Mouse (Mus musculus) heart, embryonic 14.5 days (tissue): ENCODE data around the gene En2. TPM values are rescaled to one million over a fixed set of nuclear protein-coding genes. Genes with fewer than 3 reads are reported as not detected.
A peak's percentile ranks its signal among the peaks of the same experiment; 100 is the strongest.

Experiments used
- ATAC-seq: fragments of 200-750 bp; cut with Nextera tagmentation; 2 replicates; pipeline ENCODE4 v1.8.0; 2017; ENCODE audit warnings: low read depth, moderate TSS enrichment; ENCODE audit not compliant: insufficient number of reproducible peaks, insufficient read depth, low FRiP score
- H3K27ac ChIP-seq, 2 experiments: fragments of 200-500 bp in 1 of 2; fragments of 300-500 bp in 1 of 2; sonication (generic) in 1 of 2; replicated peaks in 1 of 2; 2 replicates each; pipeline ENCODE4 v1.5.1; 2012 to 2014; ENCODE audit warnings: low read depth in 2 of 2, low read length in 2 of 2, control low read depth in 1 of 2, mild to moderate bottlenecking in 1 of 2, mixed read lengths in 1 of 2; ENCODE audit not compliant: control insufficient read depth in 1 of 2, insufficient read depth in 1 of 2
- H3K27me3 ChIP-seq: fragments of 300-500 bp; sonication (generic); 2 replicates; pipeline ENCODE4 v1.6.1; 2014; ENCODE audit warnings: mild to moderate bottlenecking, low read length, control low read depth; ENCODE audit not compliant: control insufficient read depth, insufficient read depth
- H3K36me3 ChIP-seq: fragments of 300-500 bp; sonication (generic); 2 replicates; pipeline ENCODE4 v1.6.1; 2014; ENCODE audit warnings: mild to moderate bottlenecking, control low read depth, low read length, mixed read lengths; ENCODE audit not compliant: control insufficient read depth, insufficient read depth
- H3K4me1 ChIP-seq, 2 experiments: fragments of 200-500 bp in 1 of 2; fragments of 300-500 bp in 1 of 2; sonication (generic) in 1 of 2; 2 replicates each; pipeline ENCODE4 v1.6.1; 2012 to 2014; ENCODE audit warnings: low read length in 2 of 2, control low read depth in 1 of 2, mixed read lengths in 1 of 2; ENCODE audit not compliant: control insufficient read depth in 2 of 2, insufficient read depth in 2 of 2
- H3K4me2 ChIP-seq: fragments of 300-500 bp; sonication (generic); 2 replicates; pipeline ENCODE4 v1.6.1; 2014; ENCODE audit warnings: mild to moderate bottlenecking, low read length
- H3K4me3 ChIP-seq, 2 experiments: fragments of 200-500 bp in 1 of 2; fragments of 300-500 bp in 1 of 2; sonication (generic) in 1 of 2; 2 replicates each; pipeline ENCODE4 v1.5.1; 2012 to 2014; ENCODE audit warnings: low read length in 2 of 2, mild to moderate bottlenecking in 2 of 2, control low read depth in 1 of 2, low read depth in 1 of 2, moderate library complexity in 1 of 2; ENCODE audit not compliant: control insufficient read depth in 1 of 2, insufficient read depth in 1 of 2
- H3K9ac ChIP-seq: fragments of 300-500 bp; sonication (generic); 2 replicates; pipeline ENCODE4 v1.6.1; 2014; ENCODE audit warnings: mild to moderate bottlenecking, low read length
- H3K9me3 ChIP-seq: fragments of 300-500 bp; sonication (generic); 2 replicates; pipeline ENCODE4 v1.6.1; 2016; ENCODE audit warnings: low read length, control low read depth; ENCODE audit not compliant: control insufficient read depth
- WGBS: fragments of 180-500 bp; shearing (Covaris S2); extraction: QIAGEN DNeasy Blood & Tissue Kit; methylation state at CpG from one replicate; pipeline ENCODE4 v1.1.7; 2014; 5-methylcytosine and 5-hydroxymethylcytosine counted together
- polyA plus RNA-seq: library from polyadenylated mRNA; unstranded; fragments of >200 nt; fragmentation: Nextera tagmentation; extraction: Ambion mirVana; gene quantifications from 2 replicates; pipeline ENCODE4 v1.2.1, GENCODE M21; 2014

The En2 gene
- polyA plus RNA-seq, 1 experiment from 2014 or later = not detected

- no peak overlapping the region for H3K9ac ChIP-seq
- H3K27me3 ChIP-seq = peaks cover 95% of the 10 kb centered on the region
- H3K4me1 ChIP-seq = no peaks in the 10 kb centered on the region
- ATAC-seq = no peak
- no peak overlapping the region for H3K27ac ChIP-seq
- no peaks in the 10 kb centered on the region for H3K36me3 ChIP-seq
- H3K4me3 ChIP-seq = no peak overlapping the region
- no peaks in the 10 kb centered on the region for H3K9me3 ChIP-seq
- WGBS = 2% methylated on average over 8 of the region's 9 CpGs
- no peak overlapping the region for H3K4me2 ChIP-seq
These were observed 8.6 kb downstream of the En2 start for GRCm38 (mm10) chr5:28174086-28174485.

GRCm38 (mm10) chr5:28174876-28175569 lies 9.5 kb downstream of the En2 start:
- Histone ChIP-seq H3K27me3 (peaks cover 95% of the 10 kb centered on the region), H3K4me1 (no peaks in the 10 kb centered on the region), H3K36me3 (no peaks in the 10 kb centered on the region), H3K9ac (no peak overlapping the region), H3K27ac (no peak overlapping the region), H3K4me3 (0 out of 4 replicates have a peak overlapping the region, but pooled peaks of 1 of the 2 experiments have one; percentile 3), H3K9me3 (no peaks in the 10 kb centered on the region), H3K4me2 (peak overlapping the region; percentile 14)
- under 1% methylated on average over 23 of the region's 24 CpGs for WGBS
- no peak for ATAC-seq

GRCm38 (mm10) chr5:28175570-28175919 lies 10.1 kb downstream of the En2 start:
- Histone ChIP-seq H3K9me3 (no peaks in the 10 kb centered on the region), H3K4me3 (0 out of 4 replicates have a peak overlapping the region, but pooled peaks of 1 of the 2 experiments have one; percentile 3), H3K27me3 (peaks cover 91% of the 10 kb centered on the region), H3K9ac (no peak overlapping the region), H3K27ac (no peak overlapping the region), H3K36me3 (no peaks in the 10 kb centered on the region), H3K4me2 (no peak overlapping the region), H3K4me1 (peaks cover 0 to 2% of the 10 kb centered on the region in 2 experiments; a peak in 2 of 4 replicates)
- no peak for ATAC-seq
- 3% methylated on average over 10 of the region's 10 CpGs for WGBS

- Histone ChIP-seq H3K4me1 (peaks cover 0 to 2% of the 10 kb centered on the region in 2 experiments; a peak in 2 of 4 replicates), H3K4me2 (no peak overlapping the region), H3K9me3 (no peaks in the 10 kb centered on the region), H3K9ac (no peak overlapping the region), H3K36me3 (no peaks in the 10 kb centered on the region), H3K4me3 (no peak overlapping the region), H3K27me3 (peaks cover 90% of the 10 kb centered on the region), H3K27ac (no peak overlapping the region)
- ATAC-seq = no peak
- 15% methylated on average over 4 of the region's 4 CpGs for WGBS
These were observed 10.5 kb downstream of the En2 start for GRCm38 (mm10) chr5:28176023-28176422.

- Histone ChIP-seq H3K4me1 (peaks cover 0 to 2% of the 10 kb centered on the region in 2 experiments; a peak in 2 of 4 replicates), H3K27ac (no peak overlapping the region), H3K36me3 (no peaks in the 10 kb centered on the region), H3K4me2 (no peak overlapping the region), H3K9ac (no peak overlapping the region), H3K9me3 (no peaks in the 10 kb centered on the region), H3K27me3 (peaks cover 88% of the 10 kb centered on the region), H3K4me3 (no peak overlapping the region)
- 10% methylated on average over 2 of the region's 2 CpGs for WGBS
- ATAC-seq = no peak
These were observed 11.1 kb downstream of the En2 start for GRCm38 (mm10) chr5:28176585-28176984.

- Histone ChIP-seq H3K9me3 (no peaks in the 10 kb centered on the region), H3K4me2 (no peak overlapping the region), H3K9ac (no peak overlapping the region), H3K4me3 (no peak overlapping the region), H3K27ac (no peak overlapping the region), H3K27me3 (peaks cover 84% of the 10 kb centered on the region), H3K36me3 (no peaks in the 10 kb centered on the region), H3K4me1 (peaks cover 0 to 2% of the 10 kb centered on the region in 2 experiments; a peak in 2 of 4 replicates)
- ATAC-seq = no peak
- 30% methylated on average over 5 of the region's 5 CpGs for whole genome bisulfite sequencing
These were observed 12.8 kb downstream of the En2 start for GRCm38 (mm10) chr5:28178322-28178721.

- H3K4me2 ChIP-seq = no peak overlapping the region
- H3K27ac ChIP-seq = no peak overlapping the region
- H3K9ac ChIP-seq = no peak overlapping the region
- H3K9me3 ChIP-seq = no peaks in the 10 kb centered on the region
- no peak overlapping the region for H3K4me3 ChIP-seq
- WGBS = 41% methylated on average over 7 of the region's 7 CpGs
- H3K27me3 ChIP-seq = peaks cover 80% of the 10 kb centered on the region
- no peaks in the 10 kb centered on the region for H3K36me3 ChIP-seq
- peaks cover 0 to 2% of the 10 kb centered on the region in 2 experiments; a peak in 2 of 4 replicates for H3K4me1 ChIP-seq
- ATAC-seq = no peak
These were observed 13.8 kb downstream of the En2 start for GRCm38 (mm10) chr5:28179237-28179790.
